Mouse (Mus musculus): ENCODE data around the gene Grap.
"Not testable (repeated sequence)": the region's sequence is repeated elsewhere in the genome, so short reads cannot be mapped to it uniquely, and the experiment has no call there.

Gene Grap

GRCm38 (mm10) chr11:61629621-61630020, 23.4 kb upstream of the Grap start:
- no peaks in the 10 kb centered on the region for H3K36me3 ChIP-seq (ENCODE audit: insufficient read depth, low read length)
- no peaks in the 10 kb centered on the region for H3K9me3 ChIP-seq (ENCODE audit: low read length)
- no peaks in the 10 kb centered on the region for H3K4me1 ChIP-seq (replicated peaks; ENCODE audit: low read depth, low read length)
- TF ChIP-seq POU5F1 (IDR thresholded peaks at IDR 0.05; ENCODE audit: borderline replicate concordance, low read length): no peak
- TF ChIP-seq CTCF (conservative IDR thresholded peaks at IDR 0.05; ENCODE audit: low read length): peak; percentile 39
- no peak overlapping the region for H3K4me3 ChIP-seq (replicated peaks; ENCODE audit: low read length)
- H3K27me3 ChIP-seq (ENCODE audit: insufficient read depth, low read length): peaks cover 3% of the 10 kb centered on the region; the same call in 1 of the 2 replicates

- H3K4me3 ChIP-seq (replicated peaks; ENCODE audit: low read length); H3K4me1 ChIP-seq (replicated peaks; ENCODE audit: low read depth, low read length); H3K36me3 ChIP-seq (ENCODE audit: insufficient read depth, low read length); H3K27me3 ChIP-seq (ENCODE audit: insufficient read depth, low read length); H3K9me3 ChIP-seq (ENCODE audit: low read length): not testable (repeated sequence)
Observed at GRCm38 (mm10) chr11:61636309-61636708, 16.8 kb upstream of the Grap start.

GRCm38 (mm10) chr11:61637413-61637812, 15.7 kb upstream of the Grap start:
- peaks cover 12% of the 10 kb centered on the region; the same call in 1 of the 2 replicates for H3K27me3 ChIP-seq (ENCODE audit: insufficient read depth, low read length)
- no peaks in the 10 kb centered on the region for H3K9me3 ChIP-seq (ENCODE audit: low read length)
- TF ChIP-seq CTCF (conservative IDR thresholded peaks at IDR 0.05; ENCODE audit: low read length) (no peak), NANOG (IDR thresholded peaks at IDR 0.05; ENCODE audit: borderline replicate concordance, low read length) (no peak), POU5F1 (IDR thresholded peaks at IDR 0.05; ENCODE audit: borderline replicate concordance, low read length) (no peak)
- H3K4me1 ChIP-seq (replicated peaks; ENCODE audit: low read depth, low read length): no peaks in the 10 kb centered on the region
- H3K36me3 ChIP-seq (ENCODE audit: insufficient read depth, low read length): no peaks in the 10 kb centered on the region
- H3K4me3 ChIP-seq (replicated peaks; ENCODE audit: low read length): no peak overlapping the region

GRCm38 (mm10) chr11:61637856-61638255, 15.2 kb upstream of the Grap start:
- H3K9me3 ChIP-seq (ENCODE audit: low read length): no peaks in the 10 kb centered on the region
- peaks cover 13% of the 10 kb centered on the region; the same call in 1 of the 2 replicates for H3K27me3 ChIP-seq (ENCODE audit: insufficient read depth, low read length)
- H3K4me3 ChIP-seq (replicated peaks; ENCODE audit: low read length): no peak overlapping the region
- H3K4me1 ChIP-seq (replicated peaks; ENCODE audit: low read depth, low read length): no peaks in the 10 kb centered on the region
- no peak for TF ChIP-seq POU5F1 (IDR thresholded peaks at IDR 0.05; ENCODE audit: borderline replicate concordance, low read length)
- TF ChIP-seq CTCF (conservative IDR thresholded peaks at IDR 0.05; ENCODE audit: low read length): no peak
- no peak for TF ChIP-seq NANOG (IDR thresholded peaks at IDR 0.05; ENCODE audit: borderline replicate concordance, low read length)
- no peaks in the 10 kb centered on the region for H3K36me3 ChIP-seq (ENCODE audit: insufficient read depth, low read length)

GRCm38 (mm10) chr11:61638764-61639536, 14.1 kb upstream of the Grap start:
- TF ChIP-seq CTCF (conservative IDR thresholded peaks at IDR 0.05; ENCODE audit: low read length) (no peak), POU5F1 (IDR thresholded peaks at IDR 0.05; ENCODE audit: borderline replicate concordance, low read length) (no peak), NANOG (IDR thresholded peaks at IDR 0.05; ENCODE audit: borderline replicate concordance, low read length) (no peak)
- H3K36me3 ChIP-seq (ENCODE audit: insufficient read depth, low read length): no peaks in the 10 kb centered on the region
- no peaks in the 10 kb centered on the region for H3K4me1 ChIP-seq (replicated peaks; ENCODE audit: low read depth, low read length)
- H3K4me3 ChIP-seq (replicated peaks; ENCODE audit: low read length): no peak overlapping the region
- no peaks in the 10 kb centered on the region for H3K9me3 ChIP-seq (ENCODE audit: low read length)
- H3K27me3 ChIP-seq (ENCODE audit: insufficient read depth, low read length): peaks cover 13% of the 10 kb centered on the region; the same call in 1 of the 2 replicates

GRCm38 (mm10) chr11:61639601-61640177, 13.4 kb upstream of the Grap start:
- Histone ChIP-seq H3K4me1 (replicated peaks; ENCODE audit: low read depth, low read length) (no peaks in the 10 kb centered on the region), H3K36me3 (ENCODE audit: insufficient read depth, low read length) (no peaks in the 10 kb centered on the region), H3K9me3 (ENCODE audit: low read length) (no peaks in the 10 kb centered on the region), H3K27me3 (ENCODE audit: insufficient read depth, low read length) (peaks cover 11% of the 10 kb centered on the region; the same call in 1 of the 2 replicates), H3K4me3 (replicated peaks; ENCODE audit: low read length) (no peak overlapping the region)
- TF ChIP-seq POU5F1 (IDR thresholded peaks at IDR 0.05; ENCODE audit: borderline replicate concordance, low read length): no peak
- TF ChIP-seq NANOG (IDR thresholded peaks at IDR 0.05; ENCODE audit: borderline replicate concordance, low read length): no peak
- TF ChIP-seq CTCF (conservative IDR thresholded peaks at IDR 0.05; ENCODE audit: low read length): no peak

- not testable (repeated sequence) for H3K4me1 ChIP-seq (replicated peaks; ENCODE audit: low read depth, low read length); H3K36me3 ChIP-seq (ENCODE audit: insufficient read depth, low read length); H3K4me3 ChIP-seq (replicated peaks; ENCODE audit: low read length); H3K9me3 ChIP-seq (ENCODE audit: low read length); H3K27me3 ChIP-seq (ENCODE audit: insufficient read depth, low read length)
Observed at GRCm38 (mm10) chr11:61640585-61640984, 12.5 kb upstream of the Grap start.

- Histone ChIP-seq H3K9me3 (ENCODE audit: low read length) (no peaks in the 10 kb centered on the region), H3K4me1 (replicated peaks; ENCODE audit: low read depth, low read length) (no peaks in the 10 kb centered on the region), H3K4me3 (replicated peaks; ENCODE audit: low read length) (no peak overlapping the region), H3K36me3 (ENCODE audit: insufficient read depth, low read length) (no peaks in the 10 kb centered on the region), H3K27me3 (ENCODE audit: insufficient read depth, low read length) (peaks cover 8% of the 10 kb centered on the region; the same call in 1 of the 2 replicates)
- TF ChIP-seq POU5F1 (IDR thresholded peaks at IDR 0.05; ENCODE audit: borderline replicate concordance, low read length) (no peak), NANOG (IDR thresholded peaks at IDR 0.05; ENCODE audit: borderline replicate concordance, low read length) (no peak), CTCF (conservative IDR thresholded peaks at IDR 0.05; ENCODE audit: low read length) (no peak)
Observed at GRCm38 (mm10) chr11:61642106-61642505, 11.0 kb upstream of the Grap start.
